Mouse (Mus musculus): Measurements from ENCODE around the gene Sv2b. TPM values are rescaled to one million over a fixed set of nuclear protein-coding genes. Genes with fewer than 3 reads are reported as not detected.

The Sv2b gene
- polyA plus RNA-seq, 1 experiment from 2014 or later = 0.85 TPM

DNA sequence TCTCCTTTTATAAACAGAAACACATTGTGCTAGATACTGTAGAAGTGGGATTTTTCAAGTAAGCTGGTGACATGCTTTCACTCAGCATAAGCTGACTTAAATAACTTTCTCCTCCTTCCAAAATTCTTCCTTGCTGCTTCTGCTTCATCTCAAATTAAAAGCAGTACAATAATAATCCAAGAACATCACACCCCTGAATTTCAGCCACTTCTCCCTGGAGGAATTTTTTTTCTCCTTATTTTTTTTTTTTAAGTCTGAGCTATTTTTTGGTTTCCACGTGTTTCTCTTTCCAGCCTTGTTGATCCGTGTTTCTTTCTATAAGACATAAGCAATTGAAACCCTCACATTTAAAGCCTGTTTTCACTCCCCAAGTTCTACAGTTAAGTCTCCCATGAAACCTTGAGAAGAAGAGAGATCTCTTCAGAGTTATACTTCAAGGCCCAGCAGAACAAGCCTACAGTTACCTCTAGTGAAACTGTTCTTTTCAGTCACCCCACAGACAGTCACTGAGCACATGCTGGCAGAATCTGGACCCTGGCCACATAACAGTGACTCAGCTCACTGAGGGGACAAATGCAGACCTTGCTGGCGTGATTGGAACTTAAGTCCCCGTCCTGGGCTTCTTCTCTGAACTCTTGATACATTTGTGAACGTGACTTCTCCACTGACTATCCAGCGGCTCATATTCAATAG is 6.4 kb downstream of the Sv2b start:
- Histone ChIP-seq H3K9me3 (ENCODE audit: control insufficient read depth, low read length) (no peaks in the 10 kb centered on the region), H3K4me1 (replicated peaks; ENCODE audit: control insufficient read depth, insufficient read depth, low read length) (no peaks in the 10 kb centered on the region), H3K36me3 (ENCODE audit: control insufficient read depth, insufficient read depth, low read length) (no peaks in the 10 kb centered on the region), H3K4me3 (ENCODE audit: low read depth, low read length) (no peak overlapping the region), H3K27me3 (ENCODE audit: control insufficient read depth, insufficient read depth, low read length) (0 out of 2 replicates have a peak, but pooled peaks cover 2% of the 10 kb centered on the region), H3K27ac (ENCODE audit: low read depth, low read length) (no peak overlapping the region), H3K4me2 (replicated peaks; ENCODE audit: low read depth, low read length) (no peak overlapping the region), H3K9ac (ENCODE audit: low read depth, low read length) (no peak overlapping the region)
- DNase-seq (ENCODE audit: low spot score) = no peak
- WGBS = 83% methylated on average over 6 of the region's 6 CpGs
- ATAC-seq (ENCODE audit: low FRiP score) = no peak

DNA sequence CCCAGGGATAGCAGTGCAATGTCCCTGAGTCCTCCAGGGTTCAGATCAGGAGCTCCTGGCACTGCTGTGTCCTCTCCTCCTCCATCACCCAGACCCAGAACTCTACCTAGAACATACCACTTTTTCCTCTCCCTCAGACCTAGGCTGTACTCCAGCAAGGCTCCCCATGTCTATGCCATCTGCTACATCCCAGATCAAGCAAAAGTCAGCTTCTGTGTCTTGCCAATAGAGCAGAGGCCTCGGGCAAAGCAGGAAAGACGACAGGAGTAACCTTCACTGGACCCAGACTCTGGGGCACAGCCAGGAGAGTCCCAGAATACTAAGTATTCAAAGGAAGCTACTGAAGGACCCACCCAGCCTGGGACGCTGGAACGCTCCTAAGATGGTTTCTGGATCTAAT is 9.8 kb downstream of the Sv2b start:
- WGBS = 87% methylated on average over 4 of the region's 4 CpGs
- H3K27me3 ChIP-seq (ENCODE audit: control insufficient read depth, insufficient read depth, low read length) = no peaks in the 10 kb centered on the region

DNA sequence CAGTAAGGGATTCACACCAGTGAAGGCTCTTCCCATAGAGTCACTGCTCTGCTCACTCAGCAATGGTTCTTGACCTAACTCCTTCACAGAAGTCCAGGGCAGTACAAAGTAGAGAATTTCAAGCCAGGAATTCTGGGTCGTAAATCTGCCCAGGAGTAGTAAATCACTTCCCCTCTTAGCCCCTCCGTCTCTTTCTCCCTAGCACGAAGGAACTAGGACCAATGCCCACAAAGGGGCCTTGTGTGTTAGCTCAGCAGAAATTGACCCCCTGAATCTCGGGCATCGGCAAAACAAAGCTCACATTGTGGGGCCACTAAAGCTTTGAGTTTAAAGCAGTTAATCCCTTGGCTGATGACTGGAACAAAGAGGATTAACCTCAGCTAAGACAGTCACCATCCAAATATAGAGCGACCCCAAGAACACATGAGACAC is 12.4 kb downstream of the Sv2b start:
- DNase-seq (ENCODE audit: low spot score) = no peak
- WGBS = 31% methylated on average over 6 of the region's 6 CpGs
- H3K27me3 ChIP-seq (ENCODE audit: control insufficient read depth, insufficient read depth, low read length) = no peaks in the 10 kb centered on the region
- H3K9ac ChIP-seq (ENCODE audit: low read depth, low read length) = no peak overlapping the region
- H3K9me3 ChIP-seq (ENCODE audit: control insufficient read depth, low read length) = no peaks in the 10 kb centered on the region
- ATAC-seq (ENCODE audit: low FRiP score) = no peak
- no peaks in the 10 kb centered on the region for H3K36me3 ChIP-seq (ENCODE audit: control insufficient read depth, insufficient read depth, low read length)
- no peak overlapping the region for H3K27ac ChIP-seq (ENCODE audit: low read depth, low read length)
- no peak overlapping the region for H3K4me2 ChIP-seq (replicated peaks; ENCODE audit: low read depth, low read length)
- no peaks in the 10 kb centered on the region for H3K4me1 ChIP-seq (replicated peaks; ENCODE audit: control insufficient read depth, insufficient read depth, low read length)
- H3K4me3 ChIP-seq (ENCODE audit: low read depth, low read length) = no peak overlapping the region

More for the DNA sequence above, 9.8 kb downstream of the Sv2b start:
- Histone ChIP-seq H3K9me3 (ENCODE audit: control insufficient read depth, low read length) (no peaks in the 10 kb centered on the region), H3K9ac (ENCODE audit: low read depth, low read length) (no peak overlapping the region), H3K36me3 (ENCODE audit: control insufficient read depth, insufficient read depth, low read length) (no peaks in the 10 kb centered on the region), H3K27ac (ENCODE audit: low read depth, low read length) (no peak overlapping the region), H3K4me3 (ENCODE audit: low read depth, low read length) (no peak overlapping the region), H3K4me2 (replicated peaks; ENCODE audit: low read depth, low read length) (no peak overlapping the region), H3K4me1 (replicated peaks; ENCODE audit: control insufficient read depth, insufficient read depth, low read length) (no peaks in the 10 kb centered on the region)
- DNase-seq (ENCODE audit: low spot score) (no peak), ATAC-seq (ENCODE audit: low FRiP score) (no peak)

DNA sequence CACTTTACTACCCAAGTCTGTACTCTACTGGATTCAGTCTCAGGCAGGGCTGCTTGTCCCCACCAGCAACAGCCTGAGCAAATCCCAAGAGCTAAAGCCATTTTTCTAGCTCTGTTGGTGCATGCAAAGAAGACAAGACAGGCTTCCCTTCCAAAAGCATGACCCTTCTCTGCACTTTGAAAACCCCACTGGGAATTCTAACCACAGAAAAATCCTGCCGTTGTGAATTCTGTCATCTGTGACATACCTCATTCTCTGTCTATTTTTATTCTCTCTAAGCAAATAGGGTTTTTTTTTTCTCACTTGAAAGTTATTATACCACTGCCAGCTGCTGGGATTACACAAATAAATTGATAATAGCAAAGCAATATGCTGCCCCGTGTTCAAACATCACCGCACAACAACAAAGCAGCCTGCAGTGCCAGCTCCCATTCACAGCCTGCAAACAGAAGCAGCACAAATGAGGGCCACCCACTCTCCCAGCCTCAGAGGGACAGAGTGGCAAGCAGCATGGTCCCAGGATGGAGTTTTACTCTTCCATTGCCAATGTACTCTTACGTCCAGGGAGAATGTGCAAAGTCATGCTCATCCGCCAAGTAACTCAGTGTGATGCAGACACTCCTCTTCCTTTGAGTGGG is 13.7 kb downstream of the Sv2b start:
- DNase-seq (ENCODE audit: low spot score) (no peak), ATAC-seq (ENCODE audit: low FRiP score) (no peak)
- no peak overlapping the region for H3K4me2 ChIP-seq (replicated peaks; ENCODE audit: low read depth, low read length)
- no peak overlapping the region for H3K4me3 ChIP-seq (ENCODE audit: low read depth, low read length)
- H3K9ac ChIP-seq (ENCODE audit: low read depth, low read length) = no peak overlapping the region
- H3K4me1 ChIP-seq (replicated peaks; ENCODE audit: control insufficient read depth, insufficient read depth, low read length) = no peaks in the 10 kb centered on the region
- no peak overlapping the region for H3K27ac ChIP-seq (ENCODE audit: low read depth, low read length)
- no peaks in the 10 kb centered on the region for H3K27me3 ChIP-seq (ENCODE audit: control insufficient read depth, insufficient read depth, low read length)
- WGBS = 29% methylated on average over 5 of the region's 5 CpGs
- H3K9me3 ChIP-seq (ENCODE audit: control insufficient read depth, low read length) = no peaks in the 10 kb centered on the region
- no peaks in the 10 kb centered on the region for H3K36me3 ChIP-seq (ENCODE audit: control insufficient read depth, insufficient read depth, low read length)

DNA sequence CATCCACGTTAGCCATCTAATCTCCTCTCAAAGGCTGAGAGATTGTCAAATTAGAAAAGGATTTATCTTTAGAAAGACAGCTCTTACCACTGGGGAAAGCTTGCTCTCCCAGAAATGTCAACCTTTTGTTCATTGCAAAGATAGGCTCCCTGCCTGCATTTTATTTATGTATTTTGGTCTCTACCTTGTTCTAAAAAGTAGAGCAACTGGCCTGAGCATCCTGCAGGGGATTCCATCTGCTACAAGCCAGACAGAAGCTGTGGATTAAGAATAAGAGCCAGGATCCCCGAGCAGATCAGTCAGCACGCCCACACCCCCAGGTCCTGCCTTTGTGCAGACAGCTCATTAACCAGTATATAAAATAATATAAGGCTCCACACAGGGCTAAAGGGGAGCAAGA is 16.8 kb downstream of the Sv2b start:
- Histone ChIP-seq H3K9ac (ENCODE audit: low read depth, low read length) (no peak overlapping the region), H3K27ac (ENCODE audit: low read depth, low read length) (no peak overlapping the region), H3K4me3 (ENCODE audit: low read depth, low read length) (no peak overlapping the region), H3K36me3 (ENCODE audit: control insufficient read depth, insufficient read depth, low read length) (no peaks in the 10 kb centered on the region), H3K9me3 (ENCODE audit: control insufficient read depth, low read length) (no peaks in the 10 kb centered on the region), H3K4me2 (replicated peaks; ENCODE audit: low read depth, low read length) (no peak overlapping the region), H3K4me1 (replicated peaks; ENCODE audit: control insufficient read depth, insufficient read depth, low read length) (no peaks in the 10 kb centered on the region), H3K27me3 (ENCODE audit: control insufficient read depth, insufficient read depth, low read length) (no peaks in the 10 kb centered on the region)
- 52% methylated on average over 3 of the region's 3 CpGs for WGBS
- ATAC-seq (ENCODE audit: low FRiP score) (no peak), DNase-seq (ENCODE audit: low spot score) (no peak)

DNA sequence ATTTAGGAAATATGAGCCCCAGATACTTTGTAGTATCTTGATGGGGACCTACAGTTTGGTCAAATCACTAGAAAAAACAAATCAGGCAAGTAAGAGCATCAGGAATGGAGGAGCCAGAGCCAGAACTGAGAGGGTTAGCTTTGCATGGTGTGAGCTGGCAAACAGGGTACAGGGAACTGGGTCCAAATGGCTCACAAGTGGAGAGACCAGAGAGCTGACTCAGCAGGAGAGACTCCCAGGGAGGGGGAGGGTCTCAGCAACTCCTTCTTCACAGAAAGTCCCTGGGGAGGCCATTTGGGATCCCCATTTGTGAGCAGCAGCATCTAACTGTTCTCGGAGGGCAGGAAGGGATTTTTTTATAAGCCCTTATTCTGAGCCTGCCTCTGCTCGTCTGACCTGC is 18.5 kb downstream of the Sv2b start:
- no peaks in the 10 kb centered on the region for H3K4me1 ChIP-seq (replicated peaks; ENCODE audit: control insufficient read depth, insufficient read depth, low read length)
- H3K4me3 ChIP-seq (ENCODE audit: low read depth, low read length) = no peak overlapping the region
- H3K4me2 ChIP-seq (replicated peaks; ENCODE audit: low read depth, low read length) = no peak overlapping the region
- H3K9me3 ChIP-seq (ENCODE audit: control insufficient read depth, low read length) = no peaks in the 10 kb centered on the region
- no peaks in the 10 kb centered on the region for H3K36me3 ChIP-seq (ENCODE audit: control insufficient read depth, insufficient read depth, low read length)
- ATAC-seq (ENCODE audit: low FRiP score) (no peak), DNase-seq (ENCODE audit: low spot score) (no peak)
- H3K27ac ChIP-seq (ENCODE audit: low read depth, low read length) = no peak overlapping the region
- H3K27me3 ChIP-seq (ENCODE audit: control insufficient read depth, insufficient read depth, low read length) = no peaks in the 10 kb centered on the region
- H3K9ac ChIP-seq (ENCODE audit: low read depth, low read length) = no peak overlapping the region
- WGBS = 55% methylated on average over 2 of the region's 2 CpGs

DNA sequence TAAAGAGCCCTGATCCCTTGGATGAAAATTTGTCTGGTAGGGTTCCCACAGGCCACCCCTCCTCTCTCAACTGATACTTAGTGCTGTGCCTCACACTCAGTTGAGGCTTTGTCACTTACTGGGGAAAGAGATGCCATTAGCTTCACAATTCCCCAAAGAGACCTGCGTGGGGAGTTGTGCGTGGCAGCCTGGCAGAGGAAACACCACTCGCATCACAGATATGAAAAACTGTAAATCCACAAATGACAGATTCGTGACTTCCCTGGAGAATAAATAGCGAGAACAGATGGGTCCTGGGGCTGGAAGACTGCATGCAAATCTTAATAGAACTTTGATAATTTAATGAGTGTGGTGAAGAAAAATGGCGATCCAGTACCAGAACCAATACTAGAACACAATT is 21.8 kb downstream of the Sv2b start:
- H3K4me3 ChIP-seq (ENCODE audit: low read depth, low read length) = no peak overlapping the region
- no peaks in the 10 kb centered on the region for H3K36me3 ChIP-seq (ENCODE audit: control insufficient read depth, insufficient read depth, low read length)
- no peak for DNase-seq (ENCODE audit: low spot score)
- no peak overlapping the region for H3K27ac ChIP-seq (ENCODE audit: low read depth, low read length)
- no peak overlapping the region for H3K4me2 ChIP-seq (replicated peaks; ENCODE audit: low read depth, low read length)
- ATAC-seq (ENCODE audit: low FRiP score) = no peak
- no peaks in the 10 kb centered on the region for H3K4me1 ChIP-seq (replicated peaks; ENCODE audit: control insufficient read depth, insufficient read depth, low read length)
- 88% methylated on average over 6 of the region's 6 CpGs for WGBS
- H3K27me3 ChIP-seq (ENCODE audit: control insufficient read depth, insufficient read depth, low read length) = no peaks in the 10 kb centered on the region
- no peak overlapping the region for H3K9ac ChIP-seq (ENCODE audit: low read depth, low read length)
- H3K9me3 ChIP-seq (ENCODE audit: control insufficient read depth, low read length) = no peaks in the 10 kb centered on the region

DNA sequence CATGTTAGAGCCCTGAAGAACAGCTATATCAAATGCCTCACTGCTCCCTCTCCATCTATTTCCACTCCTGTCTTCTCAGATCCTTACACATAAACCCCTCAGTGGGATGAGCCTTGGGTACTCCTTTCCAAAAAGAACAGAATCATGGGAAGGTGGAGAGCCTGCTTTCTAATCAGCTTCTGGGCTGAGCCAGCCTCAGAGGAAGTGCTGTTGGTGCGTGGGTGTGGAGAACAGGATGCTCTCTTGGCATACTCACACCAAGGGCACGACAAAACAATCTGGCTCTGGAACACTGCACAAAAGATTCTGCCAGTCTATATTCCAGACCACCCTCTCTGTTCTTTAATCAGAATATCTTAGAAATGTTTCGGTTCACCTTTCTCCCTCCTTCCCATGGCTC is 26.1 kb downstream of the Sv2b start:
- WGBS = 87% methylated on average over 3 of the region's 3 CpGs
- ATAC-seq (ENCODE audit: low FRiP score) = no peak
- H3K4me2 ChIP-seq (replicated peaks; ENCODE audit: low read depth, low read length) = no peak overlapping the region
- no peak for DNase-seq (ENCODE audit: low spot score)
- no peaks in the 10 kb centered on the region for H3K27me3 ChIP-seq (ENCODE audit: control insufficient read depth, insufficient read depth, low read length)
- H3K4me1 ChIP-seq (replicated peaks; ENCODE audit: control insufficient read depth, insufficient read depth, low read length) = no peaks in the 10 kb centered on the region
- no peak overlapping the region for H3K4me3 ChIP-seq (ENCODE audit: low read depth, low read length)
- no peak overlapping the region for H3K27ac ChIP-seq (ENCODE audit: low read depth, low read length)
- no peaks in the 10 kb centered on the region for H3K36me3 ChIP-seq (ENCODE audit: control insufficient read depth, insufficient read depth, low read length)
- H3K9me3 ChIP-seq (ENCODE audit: control insufficient read depth, low read length) = no peaks in the 10 kb centered on the region
- H3K9ac ChIP-seq (ENCODE audit: low read depth, low read length) = no peak overlapping the region

DNA sequence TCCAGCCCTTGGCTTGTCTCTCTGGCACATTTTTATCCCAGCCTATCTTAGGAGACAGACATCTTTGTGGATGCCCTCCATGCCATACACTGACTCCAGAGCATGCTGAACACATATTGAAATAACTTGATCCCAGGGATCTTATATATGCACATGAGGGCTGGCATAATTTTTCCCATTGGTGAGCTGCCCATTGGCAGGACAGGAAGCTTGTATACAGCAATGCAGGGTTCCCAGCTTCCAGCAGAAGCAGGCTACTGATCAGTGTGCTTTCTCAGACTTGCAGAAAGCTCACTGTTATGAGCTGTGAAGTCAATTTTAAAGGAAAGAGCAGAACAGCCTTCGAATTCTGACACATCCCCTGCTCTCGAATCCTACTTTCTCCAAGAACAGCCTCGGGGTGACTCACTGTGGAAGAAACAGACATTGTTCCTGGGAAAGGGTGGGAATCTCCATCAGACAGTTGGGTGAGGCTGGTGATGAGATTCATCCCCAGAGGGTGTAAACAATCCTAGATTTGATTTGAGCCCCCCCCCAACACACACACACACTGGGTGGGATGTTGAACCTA is 26.9 kb downstream of the Sv2b start:
- H3K9ac ChIP-seq (ENCODE audit: low read depth, low read length) = no peak overlapping the region
- no peak for DNase-seq (ENCODE audit: low spot score)
- no peak for ATAC-seq (ENCODE audit: low FRiP score)
- H3K27me3 ChIP-seq (ENCODE audit: control insufficient read depth, insufficient read depth, low read length) = no peaks in the 10 kb centered on the region
- 89% methylated on average over 3 of the region's 3 CpGs for WGBS
- no peak overlapping the region for H3K27ac ChIP-seq (ENCODE audit: low read depth, low read length)
- H3K4me3 ChIP-seq (ENCODE audit: low read depth, low read length) = no peak overlapping the region
- H3K9me3 ChIP-seq (ENCODE audit: control insufficient read depth, low read length) = no peaks in the 10 kb centered on the region
- H3K4me1 ChIP-seq (replicated peaks; ENCODE audit: control insufficient read depth, insufficient read depth, low read length) = no peaks in the 10 kb centered on the region
- no peaks in the 10 kb centered on the region for H3K36me3 ChIP-seq (ENCODE audit: control insufficient read depth, insufficient read depth, low read length)
- no peak overlapping the region for H3K4me2 ChIP-seq (replicated peaks; ENCODE audit: low read depth, low read length)

All from hindbrain, embryonic 11.5 days (tissue).